Mouse (Mus musculus) neural tube, embryonic 11.5 days (tissue): ENCODE results near the gene Nfia. TPM values are rescaled to one million over a fixed set of nuclear protein-coding genes. Genes with fewer than 3 reads are reported as not detected.

Source experiments
- ATAC-seq: fragments of 200-750 bp; cut with Nextera tagmentation; 2 replicates; pipeline ENCODE4 v1.8.0; 2017; ENCODE audit warnings: moderate number of reproducible peaks, mild to moderate bottlenecking, moderate TSS enrichment, moderate library complexity; ENCODE audit not compliant: insufficient read depth, low FRiP score, low TSS enrichment
- DNase-seq: peaks from one replicate; pipeline ENCODE4 v3.0.0-alpha.2; 2015; ENCODE audit warnings: low spot score
- H3K27ac ChIP-seq: fragments of 300-500 bp; sonication (generic); 2 replicates; pipeline ENCODE4 v1.5.1; 2014; ENCODE audit warnings: low read depth, mild to moderate bottlenecking, low read length
- H3K27me3 ChIP-seq: fragments of 300-500 bp; sonication (generic); 2 replicates; pipeline ENCODE4 v1.6.1; 2014; ENCODE audit warnings: mild to moderate bottlenecking, low read length, mixed read lengths; ENCODE audit not compliant: control insufficient read depth, insufficient read depth
- H3K36me3 ChIP-seq: fragments of 300-500 bp; sonication (generic); 2 replicates; pipeline ENCODE4 v1.6.1; 2014; ENCODE audit warnings: mild to moderate bottlenecking, low read length, moderate library complexity, mixed read lengths; ENCODE audit not compliant: control insufficient read depth, insufficient read depth
- H3K4me1 ChIP-seq: fragments of 300-500 bp; sonication (generic); 2 replicates; pipeline ENCODE4 v1.6.1; 2014; ENCODE audit warnings: low read length, mixed read lengths; ENCODE audit not compliant: control insufficient read depth, insufficient read depth
- H3K4me2 ChIP-seq: fragments of 300-500 bp; sonication (generic); 2 replicates; pipeline ENCODE4 v1.6.1; 2014; ENCODE audit warnings: low read depth, mild to moderate bottlenecking, moderate library complexity
- H3K4me3 ChIP-seq: fragments of 300-500 bp; sonication (generic); 2 replicates; pipeline ENCODE4 v1.5.1; 2014; ENCODE audit warnings: low read depth, low read length
- H3K9ac ChIP-seq: fragments of 300-500 bp; sonication (generic); 2 replicates; pipeline ENCODE4 v1.6.1; 2014; ENCODE audit warnings: mild to moderate bottlenecking, low read length
- H3K9me3 ChIP-seq: fragments of 300-500 bp; sonication (generic); 2 replicates; pipeline ENCODE4 v1.6.1; 2016; ENCODE audit warnings: low read length; ENCODE audit not compliant: control insufficient read depth
- WGBS: fragments of 180-500 bp; shearing (Covaris S2); extraction: QIAGEN DNeasy Blood & Tissue Kit; methylation state at CpG from one replicate; pipeline ENCODE4 v1.1.7; 2014; 5-methylcytosine and 5-hydroxymethylcytosine counted together
- polyA plus RNA-seq: library from polyadenylated mRNA; unstranded; fragments of >200 nt; fragmentation: Nextera tagmentation; extraction: Ambion mirVana; gene quantifications from 2 replicates; pipeline ENCODE4 v1.2.1, GENCODE M21; 2014

Gene Nfia
- polyA plus RNA-seq, 1 experiment from 2014 or later, result 29.0 TPM

- H3K27ac ChIP-seq, result no peak overlapping the region
- no peak overlapping the region for H3K4me3 ChIP-seq
- ATAC-seq, result no peak
- no peaks in the 10 kb centered on the region; the same call in 1 of the 2 replicates for H3K4me1 ChIP-seq
- H3K36me3 ChIP-seq, result no peaks in the 10 kb centered on the region
- 87% methylated on average over 2 of the region's 2 CpGs for WGBS
- H3K4me2 ChIP-seq, result no peak overlapping the region
- no peaks in the 10 kb centered on the region for H3K9me3 ChIP-seq
- H3K9ac ChIP-seq, result no peak overlapping the region
- DNase-seq, result no peak
- no peaks in the 10 kb centered on the region for H3K27me3 ChIP-seq
These were observed 163.8 kb downstream of the Nfia start for GRCm38 (mm10) chr4:97936371-97936770.

GRCm38 (mm10) chr4:97936912-97937311 lies 164.4 kb downstream of the Nfia start:
- Histone ChIP-seq H3K9me3 (no peaks in the 10 kb centered on the region), H3K4me1 (no peaks in the 10 kb centered on the region; the same call in 1 of the 2 replicates), H3K9ac (no peak overlapping the region), H3K4me3 (no peak overlapping the region), H3K27me3 (no peaks in the 10 kb centered on the region), H3K36me3 (no peaks in the 10 kb centered on the region), H3K27ac (no peak overlapping the region), H3K4me2 (no peak overlapping the region)
- 60% methylated on average over 3 of the region's 3 CpGs for WGBS
- DNase-seq, result no peak
- ATAC-seq, result no peak

- Histone ChIP-seq H3K27ac (no peak overlapping the region), H3K4me2 (no peak overlapping the region), H3K9me3 (no peaks in the 10 kb centered on the region), H3K4me1 (no peaks in the 10 kb centered on the region; the same call in 1 of the 2 replicates), H3K27me3 (no peaks in the 10 kb centered on the region), H3K36me3 (no peaks in the 10 kb centered on the region), H3K4me3 (no peak overlapping the region), H3K9ac (no peak overlapping the region)
- DNase-seq, result no peak
- ATAC-seq, result no peak
- WGBS, result 64% methylated on average over 4 of the region's 4 CpGs
These were observed 167.0 kb downstream of the Nfia start for GRCm38 (mm10) chr4:97939492-97939891.

GRCm38 (mm10) chr4:97939920-97940520 lies 167.5 kb downstream of the Nfia start:
- no peak for ATAC-seq
- WGBS, result 94% methylated on average over 4 of the region's 4 CpGs
- no peak overlapping the region for H3K4me2 ChIP-seq

GRCm38 (mm10) chr4:97941616-97942015 lies 169.1 kb downstream of the Nfia start:
- Histone ChIP-seq H3K27ac (no peak overlapping the region), H3K36me3 (no peaks in the 10 kb centered on the region), H3K4me3 (no peak overlapping the region), H3K4me2 (no peak overlapping the region), H3K9ac (no peak overlapping the region), H3K4me1 (no peaks in the 10 kb centered on the region; the same call in 1 of the 2 replicates), H3K27me3 (no peaks in the 10 kb centered on the region), H3K9me3 (no peaks in the 10 kb centered on the region)
- 89% methylated on average over 8 of the region's 8 CpGs for WGBS
- DNase-seq (no peak), ATAC-seq (no peak)

More at GRCm38 (mm10) chr4:97939920-97940520, 167.5 kb downstream of the Nfia start:
- Histone ChIP-seq H3K9ac (no peak overlapping the region), H3K27me3 (no peaks in the 10 kb centered on the region), H3K4me3 (no peak overlapping the region), H3K9me3 (no peaks in the 10 kb centered on the region), H3K36me3 (no peaks in the 10 kb centered on the region), H3K27ac (no peak overlapping the region), H3K4me1 (no peaks in the 10 kb centered on the region; the same call in 1 of the 2 replicates)
- DNase-seq, result no peak

- no peak overlapping the region for H3K4me3 ChIP-seq
- ATAC-seq (no peak), DNase-seq (no peak)
- H3K9me3 ChIP-seq, result no peaks in the 10 kb centered on the region
- no peaks in the 10 kb centered on the region for H3K36me3 ChIP-seq
- H3K4me2 ChIP-seq, result no peak overlapping the region
- WGBS, result 95% methylated on average over 2 of the region's 2 CpGs
- no peaks in the 10 kb centered on the region for H3K4me1 ChIP-seq
- H3K9ac ChIP-seq, result no peak overlapping the region
- H3K27me3 ChIP-seq, result no peaks in the 10 kb centered on the region
- H3K27ac ChIP-seq, result no peak overlapping the region
These were observed 171.8 kb downstream of the Nfia start for GRCm38 (mm10) chr4:97944309-97944708.

GRCm38 (mm10) chr4:97947484-97947883 lies 174.9 kb downstream of the Nfia start:
- WGBS, result 83% methylated on average over 5 of the region's 5 CpGs

GRCm38 (mm10) chr4:97948250-97948649 lies 175.7 kb downstream of the Nfia start:
- H3K4me1 ChIP-seq, result no peaks in the 10 kb centered on the region
- no peaks in the 10 kb centered on the region for H3K9me3 ChIP-seq
- no peaks in the 10 kb centered on the region for H3K27me3 ChIP-seq
- H3K4me2 ChIP-seq, result no peak overlapping the region
- 50% methylated on average over 8 of the region's 8 CpGs for WGBS
- ATAC-seq (no peak; the same call in 1 of the 2 replicates), DNase-seq (no peak)
- H3K36me3 ChIP-seq, result no peaks in the 10 kb centered on the region
- H3K27ac ChIP-seq, result no peak overlapping the region
- no peak overlapping the region for H3K4me3 ChIP-seq
- H3K9ac ChIP-seq, result no peak overlapping the region

More at GRCm38 (mm10) chr4:97947484-97947883, 174.9 kb downstream of the Nfia start:
- ATAC-seq (no peak), DNase-seq (no peak)
- no peaks in the 10 kb centered on the region for H3K36me3 ChIP-seq
- H3K4me3 ChIP-seq, result no peak overlapping the region
- no peaks in the 10 kb centered on the region for H3K9me3 ChIP-seq
- no peak overlapping the region for H3K9ac ChIP-seq
- H3K27ac ChIP-seq, result no peak overlapping the region
- H3K27me3 ChIP-seq, result no peaks in the 10 kb centered on the region
- no peaks in the 10 kb centered on the region for H3K4me1 ChIP-seq
- H3K4me2 ChIP-seq, result no peak overlapping the region

GRCm38 (mm10) chr4:97950341-97951071 lies 178.0 kb downstream of the Nfia start:
- H3K27me3 ChIP-seq, result no peaks in the 10 kb centered on the region
- H3K4me3 ChIP-seq, result no peak overlapping the region
- H3K4me2 ChIP-seq, result no peak overlapping the region
- no peaks in the 10 kb centered on the region for H3K4me1 ChIP-seq
- no peak for DNase-seq
- H3K9ac ChIP-seq, result no peak overlapping the region
- ATAC-seq, result no peak
- no peak overlapping the region for H3K27ac ChIP-seq
- no peaks in the 10 kb centered on the region for H3K36me3 ChIP-seq
- 88% methylated on average over 10 of the region's 10 CpGs for WGBS
- no peaks in the 10 kb centered on the region for H3K9me3 ChIP-seq
